Mouse (Mus musculus) erythroid progenitor cell, adult 5-6 weeks (primary cell): Measurements from ENCODE around the gene Ptpn11. TPM values are rescaled to one million over a fixed set of nuclear protein-coding genes. Genes with fewer than 3 reads are reported as not detected.

Experiments used
- ATAC-seq: replicated peaks from 2 replicates; pipeline ENCODE4 v1.8.0; 2016; ENCODE audit warnings: moderate number of reproducible peaks, mild to moderate bottlenecking, moderate TSS enrichment, inconsistent platforms; ENCODE audit not compliant: poor library complexity, low FRiP score, severe bottlenecking
- total RNA-seq, 2 experiments: library from RNA; stranded (forward) in 1 of 2; stranded (reverse) in 1 of 2; fragments of 150-400 nt in 1 of 2; fragments of 186-747, 209-891 nt in 1 of 2; gene quantifications; 2 replicates each; pipeline versions ENCODE4 v1.2.3 to v1.2.4; 2015 to 2017; ENCODE audit warnings: low replicate concordance in 2 of 2

Ptpn11 gene
- total RNA-seq, 2 experiments from 2014 or later = 19.3 to 36.9 TPM

DNA sequence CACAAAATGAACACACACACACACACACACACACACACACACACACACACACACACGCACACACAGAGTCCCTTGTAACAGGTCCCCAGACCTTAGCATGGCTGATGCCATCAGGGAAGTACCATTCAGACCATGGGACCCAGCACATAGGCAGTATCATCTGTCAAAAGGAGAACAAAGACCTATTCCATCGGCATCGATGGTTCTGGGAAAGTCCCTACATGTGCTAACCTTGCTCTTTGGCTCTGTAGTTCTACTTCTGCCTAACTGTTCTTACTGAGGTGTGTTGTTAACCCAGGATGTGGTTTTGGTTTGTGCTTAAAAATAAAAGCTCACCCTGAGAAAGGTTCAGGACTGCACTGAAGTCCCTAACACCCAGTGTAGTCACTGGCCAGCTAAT lies 84.3 kb downstream of the Ptpn11 start:
- no peak for ATAC-seq

DNA sequence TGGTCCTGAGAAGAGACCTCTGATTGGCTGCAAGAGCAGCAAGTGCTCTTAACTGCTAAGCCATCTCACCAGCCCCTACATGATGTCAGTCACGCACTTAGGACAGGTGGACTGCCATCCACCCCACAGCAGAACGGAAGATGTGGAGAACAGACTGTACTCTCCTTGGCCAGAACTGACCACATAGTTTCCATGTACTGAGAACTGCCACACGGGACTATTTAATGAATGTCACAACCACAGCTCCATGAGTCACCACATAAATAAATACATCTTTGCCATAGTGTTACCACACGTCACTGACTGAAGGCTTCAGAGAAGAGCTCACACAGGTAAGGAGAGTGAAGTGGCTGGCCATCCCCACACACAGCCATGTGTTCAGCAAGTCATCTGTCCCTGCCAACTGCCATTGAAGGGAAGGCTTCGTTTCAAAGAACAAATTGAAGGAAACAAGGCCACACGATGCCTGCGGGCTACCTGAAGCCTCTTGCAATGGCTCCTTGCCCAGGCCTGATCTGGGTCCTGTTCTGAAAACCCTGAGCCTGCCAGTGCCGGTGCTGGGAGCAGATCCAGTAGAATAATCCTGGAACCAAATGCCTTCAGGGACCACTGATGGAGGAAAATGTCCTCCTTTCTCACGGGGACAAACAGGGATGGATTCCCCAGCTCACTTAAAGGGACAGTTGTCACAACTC lies 90.2 kb downstream of the Ptpn11 start:
- ATAC-seq = no peak

- ATAC-seq = no peak
Observed at GRCm38 (mm10) chr5:121100095-121100494, 91.1 kb downstream of the Ptpn11 start.

- ATAC-seq = no peak
Observed at GRCm38 (mm10) chr5:121097970-121098369, 93.2 kb downstream of the Ptpn11 start.

- no peak for ATAC-seq
Observed at GRCm38 (mm10) chr5:121096744-121097143, 94.5 kb downstream of the Ptpn11 start.

GRCm38 (mm10) chr5:121093281-121093680 lies 97.9 kb downstream of the Ptpn11 start:
- ATAC-seq = no peak

DNA sequence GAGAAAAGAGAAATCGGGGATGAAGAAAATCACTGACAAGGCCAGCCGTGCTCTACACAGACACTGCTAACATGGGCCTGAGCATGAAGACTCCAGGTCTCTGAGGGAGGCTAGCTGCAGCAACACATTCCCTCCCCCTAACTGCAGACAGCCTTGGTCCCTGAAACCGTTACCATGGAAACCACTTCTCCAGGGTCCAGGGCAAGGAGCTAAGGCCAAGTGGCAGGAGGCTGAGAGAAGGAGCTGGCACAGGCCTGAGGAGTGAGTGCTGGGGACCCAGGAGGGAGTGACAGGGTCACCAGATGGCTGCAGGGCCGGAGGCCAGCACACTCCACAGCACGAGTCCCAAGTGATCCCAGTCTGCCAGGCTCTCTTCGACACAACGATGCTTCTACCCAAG lies 101.5 kb downstream of the Ptpn11 start:
- ATAC-seq = no peak

DNA sequence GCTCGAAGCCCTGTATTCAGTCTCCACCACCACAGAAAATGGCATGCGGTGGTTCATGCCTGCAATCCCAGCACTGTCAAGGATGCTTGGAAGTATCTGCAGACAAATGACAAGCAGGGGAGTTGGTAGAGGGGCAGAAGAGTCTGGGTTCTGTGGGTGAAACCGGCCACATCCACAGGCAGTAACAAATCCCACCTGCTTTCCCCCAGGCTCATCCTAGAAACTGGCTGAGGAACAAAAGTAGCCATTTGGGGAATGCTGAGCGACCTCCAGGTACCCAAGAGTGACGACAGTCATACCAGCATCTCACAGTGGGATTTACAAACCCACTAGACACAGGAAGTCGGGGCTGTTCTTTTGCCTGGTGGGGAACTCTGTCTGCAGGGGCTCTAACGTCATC lies 103.5 kb downstream of the Ptpn11 start:
- ATAC-seq = no peak

GRCm38 (mm10) chr5:121082605-121083004 lies 108.6 kb downstream of the Ptpn11 start:
- ATAC-seq = no peak

GRCm38 (mm10) chr5:121081754-121082153 lies 109.4 kb downstream of the Ptpn11 start:
- no peak for ATAC-seq

Other genes with a start within 250 kb of the Ptpn11 start
- not detected in 2 replicates for gene Rph3a, start 181.3 kb downstream of the Ptpn11 start, total RNA-seq (2015; ENCODE audit: low replicate concordance)
- not detected in 2 replicates for gene Rph3a, start 181.3 kb downstream of the Ptpn11 start, total RNA-seq (2017; ENCODE audit: low replicate concordance)
- gene Rpl6, start 13.1 kb upstream of the Ptpn11 start, total RNA-seq (2015; ENCODE audit: low replicate concordance) = 759 and 847 TPM in 2 replicates
- gene Rpl6, start 13.1 kb upstream of the Ptpn11 start, total RNA-seq (2017; ENCODE audit: low replicate concordance) = 373 and 474 TPM in 2 replicates
- gene Hectd4, start 28.8 kb upstream of the Ptpn11 start, total RNA-seq (2015; ENCODE audit: low replicate concordance) = 214 and 233 TPM in 2 replicates
- gene Hectd4, start 28.8 kb upstream of the Ptpn11 start, total RNA-seq (2017; ENCODE audit: low replicate concordance) = 286 and 356 TPM in 2 replicates
- 23.1 and 29.3 TPM in 2 replicates for gene Trafd1, start 194.2 kb upstream of the Ptpn11 start, total RNA-seq (2015; ENCODE audit: low replicate concordance)
- 11.1 and 21.4 TPM in 2 replicates for gene Trafd1, start 194.2 kb upstream of the Ptpn11 start, total RNA-seq (2017; ENCODE audit: low replicate concordance)
- gene Naa25, start 206.5 kb upstream of the Ptpn11 start, total RNA-seq (2015; ENCODE audit: low replicate concordance) = 5.9 and 6.5 TPM in 2 replicates
- gene Naa25, start 206.5 kb upstream of the Ptpn11 start, total RNA-seq (2017; ENCODE audit: low replicate concordance) = 3.9 and 9.2 TPM in 2 replicates